Mouse (Mus musculus) embryonic facial prominence, embryonic 11.5 days (tissue): ENCODE measurements at regions not wholly inside any gene's neighbourhood (a gene's known extent, or its start where the extent isn't known, plus 50 kb on each side); places are given as distances from the start of the nearest gene placed in this dataset.

ENCODE experiments used
- ATAC-seq: fragments of 200-750 bp; cut with Nextera tagmentation; replicated peaks from 2 replicates; pipeline ENCODE4 v1.8.0; 2017; ENCODE audit warnings: low read depth; ENCODE audit not compliant: insufficient number of reproducible peaks, low FRiP score, low TSS enrichment
- DNase-seq: peaks from one replicate; pipeline ENCODE4 v3.0.0-alpha.2; 2015; ENCODE audit warnings: low spot score
- H3K27ac ChIP-seq: fragments of 300-500 bp; sonication (generic); replicated peaks from 2 replicates; pipeline ENCODE4 v1.5.1; 2014; ENCODE audit warnings: mild to moderate bottlenecking, low read depth, low read length, control low read depth
- H3K27me3 ChIP-seq: fragments of 300-500 bp; sonication (generic); 2 replicates; pipeline ENCODE4 v1.6.1; 2014; ENCODE audit warnings: mild to moderate bottlenecking, low read length, moderate library complexity, mixed read lengths; ENCODE audit not compliant: control insufficient read depth, insufficient read depth
- H3K36me3 ChIP-seq: fragments of 300-500 bp; sonication (generic); replicated peaks from 2 replicates; pipeline ENCODE4 v1.6.1; 2014; ENCODE audit warnings: low read depth, mild to moderate bottlenecking, low read length, moderate library complexity, mixed read lengths; ENCODE audit not compliant: control insufficient read depth, insufficient read depth
- H3K4me1 ChIP-seq: fragments of 300-500 bp; sonication (generic); 2 replicates; pipeline ENCODE4 v1.6.1; 2014; ENCODE audit warnings: low read length, mixed read lengths; ENCODE audit not compliant: control insufficient read depth, insufficient read depth
- H3K4me2 ChIP-seq: fragments of 300-500 bp; sonication (generic); 2 replicates; pipeline ENCODE4 v1.6.1; 2014; ENCODE audit warnings: low read depth, mild to moderate bottlenecking, control low read depth, low read length, moderate library complexity
- H3K4me3 ChIP-seq: fragments of 300-500 bp; sonication (generic); 2 replicates; pipeline ENCODE4 v1.5.1; 2014; ENCODE audit warnings: low read depth, low read length, control low read depth
- H3K9ac ChIP-seq: fragments of 300-500 bp; sonication (generic); replicated peaks from 2 replicates; pipeline ENCODE4 v1.6.1; 2014; ENCODE audit warnings: mild to moderate bottlenecking, control low read depth, low read length
- H3K9me3 ChIP-seq: fragments of 300-500 bp; sonication (generic); replicated peaks from 2 replicates; pipeline ENCODE4 v1.6.1; 2016; ENCODE audit warnings: mild to moderate bottlenecking, low read length, inconsistent platforms, mixed read lengths; ENCODE audit not compliant: control insufficient read depth
- WGBS: fragments of 180-500 bp; shearing (Covaris S2); extraction: QIAGEN DNeasy Blood & Tissue Kit; methylation state at CpG from one replicate; pipeline ENCODE4 v1.1.7; 2014; 5-methylcytosine and 5-hydroxymethylcytosine counted together

- Histone ChIP-seq H3K27ac (no peak overlapping the region), H3K27me3 (no peaks in the 10 kb centered on the region), H3K4me3 (no peak overlapping the region), H3K9me3 (no peaks in the 10 kb centered on the region), H3K9ac (no peak overlapping the region), H3K4me2 (no peak overlapping the region), H3K4me1 (no peaks in the 10 kb centered on the region; the same call in 1 of the 2 replicates), H3K36me3 (no peaks in the 10 kb centered on the region)
- ATAC-seq = no peak
- DNase-seq = no peak
- WGBS = 73% methylated on average over 6 of the region's 6 CpGs
Measured at GRCm38 (mm10) chr2:146565693-146566092, 53.5 kb upstream of the Ralgapa2 start.

- 0 out of 2 replicates have a peak, but pooled peaks have one; percentile 53 for ATAC-seq
- WGBS = 58% methylated on average over 11 of the region's 11 CpGs
- Histone ChIP-seq H3K9me3 (no peaks in the 10 kb centered on the region), H3K4me2 (no peak overlapping the region), H3K4me1 (no peaks in the 10 kb centered on the region; the same call in 1 of the 2 replicates), H3K4me3 (no peak overlapping the region), H3K9ac (no peak overlapping the region), H3K36me3 (no peaks in the 10 kb centered on the region), H3K27me3 (no peaks in the 10 kb centered on the region), H3K27ac (no peak overlapping the region)
- peak; percentile 68 for DNase-seq
Measured at GRCm38 (mm10) chr2:146568171-146568842, 56.2 kb upstream of the Ralgapa2 start.

- Histone ChIP-seq H3K4me3 (no peak overlapping the region), H3K27me3 (no peaks in the 10 kb centered on the region), H3K9ac (no peak overlapping the region), H3K36me3 (no peaks in the 10 kb centered on the region), H3K27ac (no peak overlapping the region), H3K9me3 (no peaks in the 10 kb centered on the region), H3K4me1 (no peaks in the 10 kb centered on the region; the same call in 1 of the 2 replicates), H3K4me2 (no peak overlapping the region)
- no peak for DNase-seq
- 91% methylated on average over 11 of the region's 11 CpGs for WGBS
- no peak for ATAC-seq
Measured at GRCm38 (mm10) chr2:146571036-146571435, 58.9 kb upstream of the Ralgapa2 start.

GRCm38 (mm10) chr2:146571857-146572256, 59.7 kb upstream of the Ralgapa2 start:
- ATAC-seq (no peak), DNase-seq (no peak)
- 91% methylated on average over 9 of the region's 9 CpGs for WGBS
- Histone ChIP-seq H3K27ac (no peak overlapping the region), H3K36me3 (no peaks in the 10 kb centered on the region), H3K27me3 (no peaks in the 10 kb centered on the region), H3K9ac (no peak overlapping the region), H3K4me3 (no peak overlapping the region), H3K4me1 (no peaks in the 10 kb centered on the region; the same call in 1 of the 2 replicates), H3K9me3 (no peaks in the 10 kb centered on the region), H3K4me2 (no peak overlapping the region)

- H3K4me1 ChIP-seq = no peaks in the 10 kb centered on the region
- no peaks in the 10 kb centered on the region for H3K9me3 ChIP-seq
- no peak overlapping the region for H3K9ac ChIP-seq
- no peak overlapping the region for H3K4me2 ChIP-seq
- no peak overlapping the region for H3K4me3 ChIP-seq
- no peaks in the 10 kb centered on the region for H3K27me3 ChIP-seq
- H3K27ac ChIP-seq = no peak overlapping the region
- no peak for ATAC-seq
- no peak for DNase-seq
- H3K36me3 ChIP-seq = no peaks in the 10 kb centered on the region
- 40% methylated on average over 3 of the region's 3 CpGs for WGBS
Measured at GRCm38 (mm10) chr2:146575610-146576297, 63.6 kb upstream of the Ralgapa2 start.

GRCm38 (mm10) chr2:146576298-146576905, 64.3 kb upstream of the Ralgapa2 start:
- Histone ChIP-seq H3K4me2 (no peak overlapping the region), H3K27ac (no peak overlapping the region), H3K9me3 (no peaks in the 10 kb centered on the region), H3K36me3 (no peaks in the 10 kb centered on the region), H3K27me3 (no peaks in the 10 kb centered on the region), H3K9ac (no peak overlapping the region), H3K4me3 (no peak overlapping the region), H3K4me1 (no peaks in the 10 kb centered on the region)
- 37% methylated on average over 4 of the region's 4 CpGs for WGBS
- DNase-seq (no peak), ATAC-seq (no peak)

GRCm38 (mm10) chr2:146577096-146577495, 65.0 kb upstream of the Ralgapa2 start:
- ATAC-seq = no peak
- Histone ChIP-seq H3K9ac (no peak overlapping the region), H3K4me3 (no peak overlapping the region), H3K9me3 (no peaks in the 10 kb centered on the region), H3K36me3 (no peaks in the 10 kb centered on the region), H3K27ac (no peak overlapping the region), H3K4me1 (no peaks in the 10 kb centered on the region), H3K4me2 (no peak overlapping the region), H3K27me3 (no peaks in the 10 kb centered on the region)
- 33% methylated on average over 3 of the region's 3 CpGs for WGBS
- DNase-seq = no peak

- Histone ChIP-seq H3K27me3 (no peaks in the 10 kb centered on the region), H3K4me3 (no peak overlapping the region), H3K9me3 (no peaks in the 10 kb centered on the region), H3K4me1 (no peaks in the 10 kb centered on the region), H3K9ac (no peak overlapping the region), H3K36me3 (no peaks in the 10 kb centered on the region), H3K4me2 (no peak overlapping the region), H3K27ac (no peak overlapping the region)
- ATAC-seq = no peak
- WGBS = 82% methylated on average over 3 of the region's 3 CpGs
- DNase-seq = no peak
Measured at GRCm38 (mm10) chr2:146581220-146581619, 69.1 kb upstream of the Ralgapa2 start.
